Mouse (Mus musculus) myocyte (in vitro differentiated cells): ENCODE results near the gene Ankrd36. TPM values are rescaled to one million over a fixed set of nuclear protein-coding genes. Genes with fewer than 3 reads are reported as not detected.

ENCODE experiments used
- H3K27me3 ChIP-seq: one replicate; pipeline ENCODE4 v1.6.1; 2011; ENCODE audit not compliant: control insufficient read depth, insufficient read depth, insufficient read length
- H3K36me3 ChIP-seq: one replicate; pipeline ENCODE4 v1.6.1; 2011; ENCODE audit not compliant: control insufficient read depth, insufficient read depth
- H3K4me2 ChIP-seq: one replicate; pipeline ENCODE4 v1.6.1; 2011; ENCODE audit warnings: low read depth, control low read depth
- H3K4me3 ChIP-seq: one replicate; pipeline ENCODE4 v1.5.1; 2011; ENCODE audit warnings: mild to moderate bottlenecking, control low read depth, moderate library complexity
- H3K79me2 ChIP-seq: one replicate; pipeline ENCODE4 v1.6.1; 2011; ENCODE audit not compliant: control insufficient read depth, insufficient read depth
- H3ac ChIP-seq: one replicate; pipeline ENCODE4 v1.6.1; 2011; ENCODE audit not compliant: control insufficient read depth, insufficient read length
- CEBPB ChIP-seq: IDR thresholded peaks from 2 replicates; pipeline ENCODE4 v1.6.1; 2011; ENCODE audit warnings: mild to moderate bottlenecking, moderate library complexity; ENCODE audit not compliant: poor library complexity, insufficient read depth, severe bottlenecking
- E2F4 ChIP-seq: IDR thresholded peaks from one replicate; pipeline ENCODE4 v1.6.1; 2011; ENCODE audit warnings: mild to moderate bottlenecking, control low read depth, moderate library complexity; ENCODE audit not compliant: insufficient read depth
- MAX ChIP-seq: IDR thresholded peaks from one replicate; pipeline ENCODE4 v1.6.1; 2011; ENCODE audit warnings: low read depth, mild to moderate bottlenecking, control low read depth
- MYOD1 ChIP-seq, 3 experiments: IDR thresholded peaks; one replicate each; pipeline ENCODE4 v1.6.1; 2011; ENCODE audit warnings: control low read depth in 2 of 3, low read depth in 2 of 3, mild to moderate bottlenecking in 2 of 3, moderate library complexity in 1 of 3; ENCODE audit not compliant: insufficient read length in 2 of 3, control insufficient read depth in 1 of 3
- MYOG ChIP-seq, 3 experiments: IDR thresholded peaks; one replicate each; pipeline ENCODE4 v1.6.1; 2011; ENCODE audit warnings: control low read depth in 2 of 3, low read depth in 2 of 3, mild to moderate bottlenecking in 2 of 3; ENCODE audit not compliant: insufficient read length in 2 of 3, control insufficient read depth in 1 of 3, insufficient read depth in 1 of 3
- POLR2A ChIP-seq: IDR thresholded peaks from one replicate; pipeline ENCODE4 v1.6.1; 2011; ENCODE audit warnings: low read depth, mild to moderate bottlenecking, control low read depth, moderate library complexity; ENCODE audit not compliant: insufficient read length
- POLR2AphosphoS2 ChIP-seq: IDR thresholded peaks from one replicate; pipeline ENCODE4 v1.6.1; 2011; ENCODE audit warnings: low read depth, control low read depth; ENCODE audit not compliant: insufficient read length
- REST ChIP-seq: IDR thresholded peaks from one replicate; pipeline ENCODE4 v1.6.1; 2011; ENCODE audit warnings: mild to moderate bottlenecking, control low read depth, moderate library complexity; ENCODE audit not compliant: insufficient read depth, insufficient read length
- SRF ChIP-seq: IDR thresholded peaks from one replicate; pipeline ENCODE4 v1.6.1; 2011; ENCODE audit warnings: low read depth; ENCODE audit not compliant: control insufficient read depth, insufficient read length
- TCF12 ChIP-seq: IDR thresholded peaks from one replicate; pipeline ENCODE4 v1.6.1; 2011; ENCODE audit warnings: mild to moderate bottlenecking, control low read depth; ENCODE audit not compliant: poor library complexity, insufficient read depth, severe bottlenecking
- TCF3 ChIP-seq: IDR thresholded peaks from one replicate; pipeline ENCODE4 v1.6.1; 2011; ENCODE audit warnings: low read depth, control low read depth; ENCODE audit not compliant: insufficient read length
- USF1 ChIP-seq: IDR thresholded peaks from one replicate; pipeline ENCODE4 v1.6.1; 2011; ENCODE audit warnings: low read depth, mild to moderate bottlenecking, control low read depth, moderate library complexity
- polyA plus RNA-seq: library from polyadenylated mRNA; unstranded; fragments of >200 nt; fragmentation: generic; extraction: Trizol; gene quantifications from one replicate; pipeline ENCODE4 v1.2.1, GENCODE M21; 2012; ENCODE audit warnings: missing spikeins

The Ankrd36 gene
- polyA plus RNA-seq, 1 experiment, result not detected

DNA sequence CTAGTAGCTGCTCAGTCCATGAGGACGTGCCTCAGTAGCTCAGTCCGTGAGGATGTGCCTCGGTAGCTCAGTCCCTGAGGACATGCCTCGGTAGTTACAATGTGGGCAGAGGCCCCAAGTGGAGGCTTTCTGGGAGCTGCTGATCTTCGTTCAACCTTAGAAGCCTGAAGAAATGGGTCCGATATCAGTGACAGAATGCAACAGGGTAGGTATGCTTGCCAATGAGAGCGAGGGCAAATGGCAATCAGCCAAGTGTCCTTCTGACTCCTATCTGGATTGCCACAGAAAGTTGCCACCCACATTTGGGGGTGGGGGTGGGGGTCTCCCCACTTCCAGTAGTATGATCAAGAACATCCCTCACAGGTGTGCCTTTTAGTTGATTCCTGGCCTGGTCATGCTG is 131.3 kb downstream of the Ankrd36 start:
- no peaks in the 10 kb centered on the region for H3K36me3 ChIP-seq
- H3K4me3 ChIP-seq, result no peak overlapping the region
- no peak overlapping the region for H3ac ChIP-seq
- H3K4me2 ChIP-seq, result no peak overlapping the region
- H3K27me3 ChIP-seq, result no peaks in the 10 kb centered on the region
- no peaks in the 10 kb centered on the region for H3K79me2 ChIP-seq
- TF ChIP-seq MYOD1 (IDR thresholded peaks at IDR 0.05; ENCODE audit: control insufficient read depth in 1 of 3, insufficient read length in 2 of 3, low read depth in 2 of 3) (no peak), POLR2AphosphoS2 (no peak), TCF3 (no peak), MYOG (IDR thresholded peaks at IDR 0.05; ENCODE audit: control insufficient read depth in 1 of 3, insufficient read depth in 1 of 3, insufficient read length in 2 of 3, low read depth in 2 of 3) (no peak), SRF (no peak), CEBPB (no peak), REST (no peak), MAX (no peak), POLR2A (no peak), TCF12 (no peak), USF1 (no peak), E2F4 (no peak)

DNA sequence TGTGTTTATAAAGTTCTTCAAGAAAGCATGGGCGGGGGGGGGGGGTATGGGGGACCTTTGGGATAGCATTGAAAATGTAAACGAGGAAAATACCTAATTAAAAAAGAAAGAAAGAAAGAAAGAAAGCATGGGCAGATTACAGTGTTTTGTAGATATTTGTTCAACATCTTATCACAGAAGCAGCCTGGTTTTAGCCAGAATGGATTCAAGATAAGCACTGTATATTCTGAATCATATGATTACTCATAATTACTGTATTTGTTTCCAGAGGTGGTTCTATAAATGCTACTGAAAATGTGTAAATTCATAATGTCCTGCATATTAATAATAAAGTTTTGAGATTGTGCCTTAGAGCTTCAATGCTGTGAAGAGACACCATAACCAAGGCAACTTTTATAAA is 131.8 kb downstream of the Ankrd36 start:
- Histone ChIP-seq H3K27me3 (no peaks in the 10 kb centered on the region), H3K79me2 (no peaks in the 10 kb centered on the region), H3K36me3 (no peaks in the 10 kb centered on the region), H3K4me3 (no peak overlapping the region), H3K4me2 (no peak overlapping the region), H3ac (no peak overlapping the region)
- TF ChIP-seq REST (no peak), POLR2A (no peak), CEBPB (no peak), SRF (no peak), MYOG (IDR thresholded peaks at IDR 0.05; ENCODE audit: control insufficient read depth in 1 of 3, insufficient read depth in 1 of 3, insufficient read length in 2 of 3, low read depth in 2 of 3) (no peak), POLR2AphosphoS2 (no peak), MYOD1 (IDR thresholded peaks at IDR 0.05; ENCODE audit: control insufficient read depth in 1 of 3, insufficient read length in 2 of 3, low read depth in 2 of 3) (no peak), MAX (no peak), E2F4 (no peak), USF1 (no peak), TCF12 (no peak), TCF3 (no peak)

DNA sequence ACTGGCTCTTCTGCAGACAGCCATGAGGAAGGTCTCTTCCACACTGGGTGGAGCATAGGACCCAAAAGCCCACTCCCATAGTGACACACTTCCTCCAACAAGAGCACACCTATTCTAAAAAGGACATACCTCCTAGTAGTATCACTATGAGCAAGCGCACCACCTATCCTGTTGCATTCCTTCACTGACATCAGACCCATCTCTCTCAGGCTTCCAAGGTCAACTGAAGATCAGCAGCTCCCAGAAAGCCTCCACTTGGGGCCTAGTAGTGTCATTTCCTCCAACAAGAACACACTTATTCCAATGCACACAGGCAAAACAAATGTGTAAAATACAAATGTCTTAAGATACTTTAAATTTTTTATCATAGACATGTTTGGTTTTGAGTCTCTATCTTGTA is 132.3 kb downstream of the Ankrd36 start:
- TF ChIP-seq MAX, result no peak
- TF ChIP-seq REST, result no peak
- TF ChIP-seq MYOD1 (IDR thresholded peaks at IDR 0.05; ENCODE audit: control insufficient read depth in 1 of 3, insufficient read length in 2 of 3, low read depth in 2 of 3), result no peak
- no peak for TF ChIP-seq POLR2AphosphoS2
- no peak for TF ChIP-seq POLR2A
- TF ChIP-seq USF1, result no peak
- TF ChIP-seq MYOG (IDR thresholded peaks at IDR 0.05; ENCODE audit: control insufficient read depth in 1 of 3, insufficient read depth in 1 of 3, insufficient read length in 2 of 3, low read depth in 2 of 3), result no peak
- TF ChIP-seq CEBPB, result no peak
- TF ChIP-seq E2F4, result no peak
- no peak for TF ChIP-seq TCF12
- no peak for TF ChIP-seq TCF3
- no peak for TF ChIP-seq SRF
- Histone ChIP-seq H3K79me2 (no peaks in the 10 kb centered on the region), H3K4me3 (no peak overlapping the region), H3K36me3 (no peaks in the 10 kb centered on the region), H3K4me2 (no peak overlapping the region), H3ac (no peak overlapping the region), H3K27me3 (no peaks in the 10 kb centered on the region)

DNA sequence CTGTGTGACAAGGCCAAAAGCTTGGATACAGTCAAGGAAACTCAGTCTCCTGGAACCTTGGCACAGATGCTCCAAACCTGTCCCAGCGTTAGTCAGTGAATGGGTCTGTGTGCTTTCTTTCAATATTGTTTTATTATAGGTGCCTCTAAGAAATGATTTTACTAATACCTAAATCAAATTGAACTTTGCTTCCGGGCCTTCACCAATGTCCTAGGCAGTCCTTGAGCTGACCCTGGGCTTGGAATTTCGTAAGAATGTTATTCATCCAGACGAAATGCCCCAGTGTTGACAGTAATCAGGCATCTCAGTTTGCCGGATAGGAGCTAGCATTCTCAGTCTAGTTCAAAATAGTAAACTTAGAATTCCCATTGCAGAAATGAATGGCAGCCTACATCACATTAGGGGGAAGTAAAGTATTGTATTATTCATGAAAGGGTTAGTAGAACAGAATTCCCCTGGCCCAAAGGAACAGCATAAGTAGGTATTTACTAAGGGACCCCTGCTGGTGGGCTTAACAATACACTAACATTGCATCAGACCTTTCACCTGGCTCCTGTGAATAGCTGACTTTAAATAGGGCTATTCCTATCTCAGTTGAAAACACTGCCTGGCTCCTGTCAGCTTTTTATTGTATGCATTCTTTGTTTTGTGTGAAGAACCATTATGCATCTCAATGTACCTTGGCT is 132.9 kb downstream of the Ankrd36 start:
- Histone ChIP-seq H3ac (no peak overlapping the region), H3K79me2 (peaks cover 5% of the 10 kb centered on the region), H3K4me2 (no peak overlapping the region), H3K36me3 (no peaks in the 10 kb centered on the region), H3K4me3 (no peak overlapping the region), H3K27me3 (no peaks in the 10 kb centered on the region)
- TF ChIP-seq TCF3 (no peak), POLR2A (no peak), MYOG (IDR thresholded peaks at IDR 0.05; ENCODE audit: control insufficient read depth in 1 of 3, insufficient read depth in 1 of 3, insufficient read length in 2 of 3, low read depth in 2 of 3) (no peak), POLR2AphosphoS2 (no peak)

DNA sequence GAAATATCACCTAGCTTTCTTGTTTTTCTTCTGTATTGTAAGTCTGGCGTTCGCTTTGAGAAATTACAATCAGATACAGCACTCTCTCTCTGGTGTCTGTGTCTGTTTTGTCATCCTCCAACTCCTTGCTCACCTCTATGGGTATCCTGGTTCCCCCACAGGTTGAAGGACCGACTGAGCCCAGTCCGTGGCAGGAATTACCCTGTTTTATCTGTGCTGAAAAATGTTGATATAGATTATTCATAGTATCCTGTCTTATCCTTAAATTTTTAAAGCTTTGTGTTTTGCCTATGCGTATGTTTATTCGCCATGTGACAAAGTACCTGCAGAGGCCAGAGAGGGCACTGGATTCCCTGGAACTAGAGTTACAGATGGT is 133.5 kb downstream of the Ankrd36 start:
- TF ChIP-seq SRF (no peak), POLR2A (no peak), E2F4 (no peak), CEBPB (no peak), USF1 (no peak), TCF3 (no peak), REST (no peak), TCF12 (no peak), MYOD1 (IDR thresholded peaks at IDR 0.05; ENCODE audit: control insufficient read depth in 1 of 3, insufficient read length in 2 of 3, low read depth in 2 of 3) (no peak), POLR2AphosphoS2 (no peak), MAX (no peak), MYOG (IDR thresholded peaks at IDR 0.05; ENCODE audit: control insufficient read depth in 1 of 3, insufficient read depth in 1 of 3, insufficient read length in 2 of 3, low read depth in 2 of 3) (no peak)
- Histone ChIP-seq H3ac (no peak overlapping the region), H3K36me3 (no peaks in the 10 kb centered on the region)

More for the DNA sequence above, 133.5 kb downstream of the Ankrd36 start:
- H3K4me2 ChIP-seq, result no peak overlapping the region
- H3K27me3 ChIP-seq, result no peaks in the 10 kb centered on the region
- H3K4me3 ChIP-seq, result no peak overlapping the region
- H3K79me2 ChIP-seq, result peaks cover 5% of the 10 kb centered on the region
